Mouse (Mus musculus): ENCODE data around the gene 4931422A03Rik.

The 4931422A03Rik gene

GRCm38 (mm10) chr2:103968919-103969436 lies 59.2 kb downstream of the 4931422A03Rik start:
- no peak for DNase-seq

GRCm38 (mm10) chr2:103968186-103968585 lies 60.0 kb downstream of the 4931422A03Rik start:
- DNase-seq = no peak

- no peak for DNase-seq
These were observed 62.8 kb downstream of the 4931422A03Rik start for GRCm38 (mm10) chr2:103965391-103965790.

GRCm38 (mm10) chr2:103962349-103962748 lies 65.8 kb downstream of the 4931422A03Rik start:
- DNase-seq = no peak

GRCm38 (mm10) chr2:103959574-103959973 lies 68.6 kb downstream of the 4931422A03Rik start:
- no peak for DNase-seq

- DNase-seq = no peak
These were observed 69.1 kb downstream of the 4931422A03Rik start for GRCm38 (mm10) chr2:103959066-103959465.

- no peak for DNase-seq
These were observed 69.5 kb downstream of the 4931422A03Rik start for GRCm38 (mm10) chr2:103958634-103959033.

GRCm38 (mm10) chr2:103957649-103958546 lies 70.3 kb downstream of the 4931422A03Rik start, which contains the start of gene Lmo2:
TSS of gene Lmo2 (plus strand) at chr2:103957986.
- no peak for DNase-seq

GRCm38 (mm10) chr2:103956867-103957266 lies 71.3 kb downstream of the 4931422A03Rik start:
- no peak for DNase-seq

- no peak for DNase-seq
These were observed 72.4 kb downstream of the 4931422A03Rik start for GRCm38 (mm10) chr2:103955714-103956113.

- no peak for DNase-seq
These were observed 74.9 kb downstream of the 4931422A03Rik start for GRCm38 (mm10) chr2:103953050-103953835.

GRCm38 (mm10) chr2:103947982-103948655 lies 80.0 kb downstream of the 4931422A03Rik start:
- no peak for DNase-seq

GRCm38 (mm10) chr2:103946892-103947291 lies 81.3 kb downstream of the 4931422A03Rik start:
- DNase-seq = no peak

- DNase-seq = no peak
These were observed 82.5 kb downstream of the 4931422A03Rik start for GRCm38 (mm10) chr2:103945571-103946092.

GRCm38 (mm10) chr2:103944859-103945258 lies 83.3 kb downstream of the 4931422A03Rik start:
- no peak for DNase-seq

GRCm38 (mm10) chr2:103941085-103941484 lies 87.1 kb downstream of the 4931422A03Rik start:
- DNase-seq = no peak

- no peak for DNase-seq
These were observed 89.2 kb downstream of the 4931422A03Rik start for GRCm38 (mm10) chr2:103939003-103939402.

GRCm38 (mm10) chr2:103938573-103938972 lies 89.6 kb downstream of the 4931422A03Rik start:
- no peak for DNase-seq

GRCm38 (mm10) chr2:103937670-103938069 lies 90.5 kb downstream of the 4931422A03Rik start:
- no peak for DNase-seq

- DNase-seq = no peak
These were observed 91.5 kb downstream of the 4931422A03Rik start for GRCm38 (mm10) chr2:103936666-103937065.

GRCm38 (mm10) chr2:103935691-103936435 lies 92.3 kb downstream of the 4931422A03Rik start:
- no peak for DNase-seq

- DNase-seq = no peak
These were observed 93.5 kb downstream of the 4931422A03Rik start for GRCm38 (mm10) chr2:103934670-103935069.
